In the genomic region with DNA sequence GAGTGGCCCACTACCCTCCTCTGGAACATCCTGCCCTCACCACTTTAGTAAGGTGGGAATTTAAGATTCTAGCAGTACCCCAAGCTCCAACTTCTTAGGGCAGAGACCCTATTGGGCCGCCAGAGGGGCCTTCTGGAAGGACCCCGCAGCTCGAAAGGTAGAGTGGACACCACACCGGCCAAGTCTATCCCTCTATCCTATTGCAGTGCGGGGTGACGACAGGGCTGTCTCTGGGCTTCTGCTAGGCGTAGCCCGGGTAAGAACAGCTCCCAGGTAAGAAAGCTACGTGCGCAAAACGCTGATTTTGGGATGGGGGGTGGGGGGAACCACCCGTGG, we compare ENCODE assay signal across 8 mouse cellular contexts. TPM values are rescaled to one million over a fixed set of nuclear protein-coding genes. Genes with fewer than 3 reads are reported as not detected.
DNase-seq lines count a peak whose midpoint lies in the region; ATAC-seq lines count a peak whose summit lies in the region.

No protein-coding gene starts in this region.

- peaks cover 39% of the 10 kb centered on the region for H3K27me3 ChIP-seq in liver, embryonic 12.5 days (replicated peaks)

- H3K4me3 ChIP-seq in liver, embryonic 12.5 days, result peak overlapping the region; percentile 61

- ATAC-seq in liver, embryonic 12.5 days, result no peak

- intact Hi-C loops in gastrocnemius, postnatal 14 days (cut with DNase I; ENCODE audit: low total_unique reads), result no loop called here

- no peak overlapping the region for H3K27ac ChIP-seq in liver, embryonic 12.5 days

- peaks cover 12% of the 10 kb centered on the region for H3K36me3 ChIP-seq in liver, embryonic 12.5 days

- peaks cover 23% of the 10 kb centered on the region for H3K4me1 ChIP-seq in liver, embryonic 12.5 days

- peak overlapping the region; percentile 66; the same call in 1 of the 2 replicates for H3K9ac ChIP-seq in liver, embryonic 12.5 days

- no peaks in the 10 kb centered on the region for H3K9me3 ChIP-seq in liver, embryonic 12.5 days (replicated peaks)

- H3K4me2 ChIP-seq in liver, embryonic 12.5 days, result peak overlapping the region; percentile 96

- 22% methylated on average over 12 of the region's 12 CpGs for WGBS in liver, embryonic 12.5 days (ENCODE audit: insufficient replicate concordance)

- peak; percentile 22 for DNase-seq in embryo, embryonic 10.5 days (ENCODE audit: low spot score)
- no peak for DNase-seq in embryo, embryonic 9.5 days (ENCODE audit: extremely low spot score)
- peak; percentile 5 for DNase-seq in ovary, postnatal 36 days (ENCODE audit: low spot score)
- no peak for DNase-seq in ovary, adult 18-20 months (ENCODE audit: low spot score)
- peak; percentile 8 for DNase-seq in yolk sac, embryonic 10.5 days (ENCODE audit: low spot score)
- no peak for DNase-seq in gastrocnemius, postnatal 14 days
- no peak for DNase-seq in lung, postnatal 10 days

RNA-seq across cellular contexts. Expression of a gene that starts 56.5 kb away (rescaled TPM):
- 189 and 193 TPM in 2 replicates for polyA plus RNA-seq in liver, embryonic 12.5 days (2016; fragmentation: Nextera tagmentation; extraction: Ambion mirVana)
- total RNA-seq in gastrocnemius, postnatal 14 days (2021), result 10 to 100 TPM; 72.7 to 83.0 TPM

Comparison
In these comparisons a context has a peak if more than half of its experiments do, and no peak if none do; other contexts are left out.
1. DNase-seq: peak in embryo, embryonic 10.5 days (single experiment), ovary, postnatal 36 days (single experiment) and yolk sac, embryonic 10.5 days (single experiment); none in embryo, embryonic 9.5 days (single experiment), ovary, adult 18-20 months (single experiment), gastrocnemius, postnatal 14 days (single experiment) and lung, postnatal 10 days (single experiment).